Mouse (Mus musculus) CH12.LX (cell line): Measurements from ENCODE around the gene Map4k5. TPM values are rescaled to one million over a fixed set of nuclear protein-coding genes. Genes with fewer than 3 reads are reported as not detected.

Experiments
- DNase-seq: peaks from one replicate; pipeline ENCODE4 v3.0.0-alpha.2; 2013; ENCODE audit errors: extremely low read depth
- H3K27ac ChIP-seq: 2 replicates; pipeline ENCODE4 v1.5.1; 2012; ENCODE audit warnings: low read depth, mild to moderate bottlenecking, control low read depth, moderate library complexity; ENCODE audit not compliant: insufficient read depth
- H3K27me3 ChIP-seq: replicated peaks from 2 replicates; pipeline ENCODE3; 2012; ENCODE audit warnings: inconsistent platforms
- H3K36me3 ChIP-seq, 2 experiments: replicated peaks in 1 of 2; 2 replicates each; pipeline versions ENCODE3 to v1.6.1; 2012; ENCODE audit warnings: inconsistent platforms in 1 of 2, low read length in 1 of 2, mild to moderate bottlenecking in 1 of 2, mixed read lengths in 1 of 2, moderate library complexity in 1 of 2; ENCODE audit not compliant: control insufficient read depth in 1 of 2, insufficient read depth in 1 of 2
- H3K4me1 ChIP-seq, 2 experiments: 2 replicates each; pipeline ENCODE4 v1.6.1; 2012; ENCODE audit warnings: inconsistent platforms in 1 of 2, moderate library complexity in 1 of 2; ENCODE audit not compliant: insufficient read depth in 2 of 2, control insufficient read depth in 1 of 2
- H3K4me2 ChIP-seq: 2 replicates; pipeline ENCODE4 v1.6.1; 2012; ENCODE audit warnings: low read depth, mild to moderate bottlenecking, control low read depth; ENCODE audit not compliant: poor library complexity, insufficient read depth, severe bottlenecking
- H3K4me3 ChIP-seq, 3 experiments: fragments of 150-350 bp in 1 of 3; sonication (generic) in 1 of 3; replicated peaks in 1 of 3; 2 replicates each; pipeline versions ENCODE3 to v1.5.1; 2011 to 2012; ENCODE audit warnings: low read depth in 2 of 3, low read length in 2 of 3, mild to moderate bottlenecking in 2 of 3, moderate library complexity in 2 of 3, control low read depth in 1 of 3, improper control_type of control experiment in 1 of 3, inconsistent platforms in 1 of 3, mixed read lengths in 1 of 3; ENCODE audit not compliant: poor library complexity in 1 of 3
- H3K79me2 ChIP-seq: replicated peaks from 2 replicates; pipeline ENCODE4 v1.6.1; 2012; ENCODE audit warnings: mild to moderate bottlenecking, moderate library complexity; ENCODE audit not compliant: control insufficient read depth, poor library complexity, insufficient read depth, severe bottlenecking; ENCODE audit errors: extremely low read depth
- H3K9ac ChIP-seq: 2 replicates; pipeline ENCODE4 v1.6.1; 2012; ENCODE audit warnings: low read depth, mild to moderate bottlenecking, control low read depth, moderate library complexity; ENCODE audit not compliant: insufficient read depth
- H3K9me3 ChIP-seq: replicated peaks from 2 replicates; pipeline ENCODE3; 2012; ENCODE audit warnings: low read length, inconsistent platforms, mixed read lengths
- CHD2 ChIP-seq: IDR thresholded peaks from 2 replicates; pipeline ENCODE4 v1.6.1; 2011; ENCODE audit warnings: low read length, improper control_type of control experiment
- CTCF ChIP-seq, 2 experiments: IDR thresholded peaks in 1 of 2; conservative IDR thresholded peaks in 1 of 2; 2 replicates each; pipeline ENCODE4 v1.5.1; 2011 to 2012; ENCODE audit warnings: low read depth in 2 of 2, low read length in 2 of 2, improper control_type of control experiment in 1 of 2, inconsistent platforms in 1 of 2, mild to moderate bottlenecking in 1 of 2, moderate library complexity in 1 of 2
- KAT2A ChIP-seq: IDR thresholded peaks from 2 replicates; pipeline ENCODE4 v1.6.1; 2012; ENCODE audit warnings: low read length, improper control_type of control experiment, inconsistent platforms; ENCODE audit not compliant: insufficient replicate concordance
- MAZ ChIP-seq: IDR thresholded peaks from 2 replicates; pipeline ENCODE4 v1.6.1; 2012; ENCODE audit warnings: low read depth, mild to moderate bottlenecking, inconsistent platforms, low read length, improper control_type of control experiment, moderate library complexity
- MXI1 ChIP-seq: IDR thresholded peaks from 2 replicates; pipeline ENCODE4 v1.6.1; 2011; ENCODE audit warnings: mild to moderate bottlenecking, low read depth, low read length, improper control_type of control experiment
- POLR2A ChIP-seq: IDR thresholded peaks from 2 replicates; pipeline ENCODE4 v1.6.1; 2011; ENCODE audit warnings: low read depth, mild to moderate bottlenecking, improper control_type of control experiment, low read length
- RAD21 ChIP-seq: IDR thresholded peaks from 2 replicates; pipeline ENCODE4 v1.6.1; 2011; ENCODE audit warnings: low read depth, mild to moderate bottlenecking, low read length, improper control_type of control experiment, moderate library complexity
- ZKSCAN1 ChIP-seq: IDR thresholded peaks from 2 replicates; pipeline ENCODE4 v1.6.1; 2012; ENCODE audit warnings: low read depth, inconsistent platforms, low read length, improper control_type of control experiment, borderline replicate concordance
- dilution Hi-C: fragments of 300-500 bp; cut with MboI; formaldehyde crosslinking; loops from 2 replicates; pipeline ENCODE4 v1.14.3; 2020; ENCODE audit warnings: low sequenced_read_pairs; ENCODE audit not compliant: extremely low pct_unique_long_range_greater_than_20kb, extremely low pct_ligation_motif_present
- in situ Hi-C: fragments of 300-500 bp; cut with MboI; formaldehyde crosslinking; loops from 3 replicates; pipeline ENCODE4 v1.14.3; 2019; ENCODE audit warnings: low sequenced_read_pairs, low pct_ligation_motif_present, low pct_unique_long_range_greater_than_20kb, mixed read lengths
- polyA plus RNA-seq: library from polyadenylated mRNA; unstranded; fragments of >175 nt; gene quantifications from 2 replicates; pipeline ENCODE4 v1.2.1, GENCODE M21; 2012; ENCODE audit warnings: low read depth; ENCODE audit not compliant: insufficient read length
- total RNA-seq, 2 experiments: library from RNA; depleted of rRNA; stranded (reverse); fragments of 300-350 nt in 1 of 2; fragments of >200 nt in 1 of 2; gene quantifications; 2 replicates each; pipeline ENCODE4 v1.2.3; 2012 to 2014

The Map4k5 gene
- total and polyA plus RNA-seq, 3 experiments = 7.8 to 13.5 (median 12.5) TPM

GRCm38 (mm10) chr12:69941655-69942329 lies 48.8 kb upstream of the Map4k5 start:
- DNase-seq = no peak
- in situ Hi-C loops (no loop called here), dilution Hi-C loops (no loop called here)
- H3K9ac ChIP-seq = no peak overlapping the region
- H3K27ac ChIP-seq = no peak overlapping the region
- H3K9me3 ChIP-seq = no peaks in the 10 kb centered on the region
- H3K79me2 ChIP-seq = no peaks in the 10 kb centered on the region
- H3K4me1 ChIP-seq = no peaks in the 10 kb centered on the region
- H3K27me3 ChIP-seq = no peaks in the 10 kb centered on the region
- H3K4me3 ChIP-seq = no peak overlapping the region
- H3K4me2 ChIP-seq = no peak overlapping the region
- TF ChIP-seq CHD2 = no peak
- no peak for TF ChIP-seq MXI1
- no peak for TF ChIP-seq MAZ
- TF ChIP-seq KAT2A = no peak
- TF ChIP-seq, all 38 proteins: peak for 0
- no peaks in the 10 kb centered on the region for H3K36me3 ChIP-seq

- no peak overlapping the region for H3K4me2 ChIP-seq
- dilution Hi-C loops = no loop called here
- DNase-seq = peak; percentile 6
- no peaks in the 10 kb centered on the region for H3K36me3 ChIP-seq
- in situ Hi-C loops = no loop called here
- no peaks in the 10 kb centered on the region for H3K4me1 ChIP-seq
- no peaks in the 10 kb centered on the region for H3K9me3 ChIP-seq
- H3K9ac ChIP-seq = no peak overlapping the region
- H3K79me2 ChIP-seq = no peaks in the 10 kb centered on the region
- peak in 1 of 2 experiments; percentile 24; a peak in 2 of 4 replicates for TF ChIP-seq CTCF (conservative IDR thresholded peaks at IDR 0.05 in 1 of 2, IDR thresholded peaks at IDR 0.05 in 1 of 2; ENCODE audit: low read depth in 2 of 2, low read length in 2 of 2)
- no peak for TF ChIP-seq ZKSCAN1
- TF ChIP-seq RAD21 = peak; percentile 12; the same call in 1 of the 2 replicates
- TF ChIP-seq, all 38 proteins: peak for 2
- H3K4me3 ChIP-seq = no peak overlapping the region
- no peaks in the 10 kb centered on the region for H3K27me3 ChIP-seq
- H3K27ac ChIP-seq = no peak overlapping the region
Measured at GRCm38 (mm10) chr12:69939291-69939690, 46.3 kb upstream of the Map4k5 start.

GRCm38 (mm10) chr12:69937731-69938130 lies 44.7 kb upstream of the Map4k5 start:
- Histone ChIP-seq H3K27me3 (no peaks in the 10 kb centered on the region), H3K36me3 (no peaks in the 10 kb centered on the region), H3K79me2 (no peaks in the 10 kb centered on the region), H3K9me3 (no peaks in the 10 kb centered on the region), H3K4me3 (no peak overlapping the region), H3K4me1 (no peaks in the 10 kb centered on the region), H3K27ac (no peak overlapping the region), H3K4me2 (no peak overlapping the region), H3K9ac (no peak overlapping the region)
- no peak for DNase-seq
- dilution Hi-C loops = no loop called here
- in situ Hi-C loops = no loop called here
- TF ChIP-seq POLR2A = no peak
